Mouse (Mus musculus): ENCODE measurements around the gene Pml. TPM values are rescaled to one million over a fixed set of nuclear protein-coding genes. Genes with fewer than 3 reads are reported as not detected.

The Pml gene
- total and polyA plus RNA-seq, 2 experiments from 2014 or later, result 4.8 to 11.4 TPM

DNA sequence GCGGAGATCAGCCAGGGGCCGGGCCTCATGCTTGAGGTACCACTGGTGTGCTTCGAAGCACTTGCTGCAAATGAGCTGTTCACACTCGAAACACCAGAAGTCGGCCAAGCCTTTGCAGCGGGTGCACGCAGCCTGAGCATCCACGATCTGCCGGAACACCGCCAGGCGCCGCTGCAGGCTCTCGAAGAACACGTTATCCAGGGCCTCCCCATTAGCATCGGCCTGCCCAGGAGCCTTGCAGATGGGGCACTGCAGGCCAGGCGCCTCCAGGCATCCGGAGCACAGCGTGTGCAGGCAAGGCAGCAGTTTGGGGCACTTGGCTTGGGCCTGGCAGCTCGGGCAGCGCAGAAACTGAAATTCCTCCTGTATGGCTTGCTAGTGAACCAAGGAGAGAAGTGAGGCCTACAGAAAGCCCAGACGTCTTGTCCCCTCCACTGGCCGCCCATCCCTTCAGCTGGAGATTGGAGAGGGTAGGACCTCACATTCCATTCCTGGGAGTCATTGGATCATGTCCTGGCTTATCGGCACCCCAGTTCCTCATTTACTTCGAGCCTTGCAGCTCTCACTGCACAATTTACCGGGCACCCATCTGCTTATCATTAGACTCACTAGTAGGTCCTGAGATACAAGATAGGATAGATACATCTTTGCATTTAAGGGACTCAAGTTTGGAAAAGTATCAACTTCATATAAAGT lies 2.4 kb downstream of the Pml start:
- Histone ChIP-seq H3K9ac (replicated peaks; ENCODE audit: low read length) (peak overlapping the region; percentile 44), H3K27ac (peak overlapping the region; percentile 34; the same call in 1 of the 2 replicates), H3K27me3 (ENCODE audit: insufficient read depth, low read length) (no peaks in the 10 kb centered on the region), H3K9me3 (ENCODE audit: low read length) (no peaks in the 10 kb centered on the region), H3K4me3 (ENCODE audit: low read length) (peak overlapping the region; percentile 16), H3K36me3 (ENCODE audit: insufficient read depth, low read length) (no peaks in the 10 kb centered on the region), H3K4me1 (ENCODE audit: insufficient read depth, low read length) (peaks cover 7% of the 10 kb centered on the region; the same call in 1 of the 2 replicates), H3K4me2 (ENCODE audit: low read depth, low read length) (peak overlapping the region; percentile 44)
- ATAC-seq, result peak; percentile 91
- DNase-seq (ENCODE audit: low spot score), result peak; percentile 89
- WGBS, result 14% methylated on average over 25 of the region's 25 CpGs
- TF ChIP-seq CTCF (IDR thresholded peaks at IDR 0.05; ENCODE audit: low read depth), result peak; percentile 87

DNA sequence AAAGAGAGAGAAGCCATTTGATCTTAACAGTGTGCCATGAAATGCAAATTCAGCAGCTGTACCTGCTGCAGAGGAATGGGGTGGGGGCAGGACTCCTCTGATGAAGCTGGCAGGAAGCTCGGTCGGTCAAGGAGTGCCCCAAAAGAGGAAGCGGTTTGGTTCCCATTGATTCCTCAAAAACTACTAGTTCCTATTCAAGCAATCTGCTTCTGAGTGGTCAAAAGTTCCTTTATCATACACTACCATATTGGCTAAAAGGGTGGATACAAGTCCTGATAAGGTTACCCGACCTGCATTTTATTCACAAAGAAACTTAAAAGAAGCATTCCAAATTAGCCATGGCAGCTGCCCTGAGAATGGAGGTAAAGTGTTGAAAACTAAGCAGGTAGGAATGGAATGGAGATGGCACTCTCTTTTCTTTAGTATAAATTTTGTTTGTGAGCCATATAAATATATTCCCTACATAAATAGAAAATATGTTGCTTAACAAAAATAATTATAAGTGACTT lies 3.4 kb downstream of the Pml start:
- H3K4me1 ChIP-seq (ENCODE audit: insufficient read depth, low read length), result peaks cover 7% of the 10 kb centered on the region; the same call in 1 of the 2 replicates
- no peaks in the 10 kb centered on the region for H3K9me3 ChIP-seq (ENCODE audit: low read length)
- H3K4me2 ChIP-seq (ENCODE audit: low read depth, low read length), result no peak overlapping the region
- H3K36me3 ChIP-seq (ENCODE audit: insufficient read depth, low read length), result no peaks in the 10 kb centered on the region
- DNase-seq (ENCODE audit: low spot score) (no peak), ATAC-seq (no peak)
- no peak for TF ChIP-seq CTCF (IDR thresholded peaks at IDR 0.05; ENCODE audit: low read depth)
- H3K9ac ChIP-seq (replicated peaks; ENCODE audit: low read length), result no peak overlapping the region
- H3K4me3 ChIP-seq (ENCODE audit: low read length), result no peak overlapping the region
- no peak overlapping the region for H3K27ac ChIP-seq
- 69% methylated on average over 4 of the region's 4 CpGs for WGBS
- H3K27me3 ChIP-seq (ENCODE audit: insufficient read depth, low read length), result no peaks in the 10 kb centered on the region

DNA sequence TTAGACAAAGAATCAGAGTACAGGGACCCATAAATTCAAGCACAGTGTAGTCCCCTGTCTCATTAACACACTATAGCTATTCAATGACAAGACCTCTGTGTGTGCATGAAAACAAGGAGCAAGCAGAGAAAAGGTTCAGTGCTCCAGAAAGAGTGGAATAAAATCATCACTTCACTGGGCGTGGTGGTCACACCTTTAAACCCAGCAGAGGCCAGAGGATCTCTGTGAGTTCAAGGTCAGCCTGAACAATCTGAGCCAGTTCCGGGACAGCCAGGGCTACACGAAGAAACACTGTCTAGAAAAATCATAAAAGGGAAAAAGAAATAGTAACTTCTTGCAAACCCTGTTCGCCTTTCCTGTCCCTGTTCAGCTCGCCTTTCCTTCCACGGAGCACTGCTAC lies 5.9 kb downstream of the Pml start:
- Histone ChIP-seq H3K4me2 (ENCODE audit: low read depth, low read length) (no peak overlapping the region), H3K9ac (replicated peaks; ENCODE audit: low read length) (no peak overlapping the region), H3K27ac (no peak overlapping the region), H3K4me3 (ENCODE audit: low read length) (no peak overlapping the region), H3K27me3 (ENCODE audit: insufficient read depth, low read length) (no peaks in the 10 kb centered on the region), H3K4me1 (ENCODE audit: insufficient read depth, low read length) (peaks cover 7% of the 10 kb centered on the region; the same call in 1 of the 2 replicates), H3K36me3 (ENCODE audit: insufficient read depth, low read length) (no peaks in the 10 kb centered on the region), H3K9me3 (ENCODE audit: low read length) (no peaks in the 10 kb centered on the region)
- ATAC-seq, result no peak
- 92% methylated on average over 6 of the region's 6 CpGs for WGBS
- no peak for TF ChIP-seq CTCF (IDR thresholded peaks at IDR 0.05; ENCODE audit: low read depth)
- DNase-seq (ENCODE audit: low spot score), result no peak

DNA sequence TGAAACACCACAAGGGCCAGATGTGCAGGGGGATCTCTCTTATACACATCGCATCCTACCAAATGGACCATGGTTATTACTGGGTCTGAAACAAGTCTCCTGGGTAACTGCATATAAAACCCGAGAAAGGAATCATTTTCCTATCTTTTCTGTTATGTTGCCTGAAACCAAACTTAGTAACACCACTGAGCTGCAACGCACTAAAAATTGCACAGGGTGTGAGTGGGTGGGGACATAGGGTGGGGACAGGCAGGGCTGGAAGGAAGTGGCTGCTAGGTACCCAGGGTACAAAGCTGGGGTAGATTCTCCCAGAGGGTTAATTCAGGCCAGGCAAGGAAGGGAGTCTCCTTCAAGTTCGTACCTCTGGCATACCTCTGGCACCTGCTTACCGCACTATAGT lies 6.9 kb downstream of the Pml start:
- no peak overlapping the region for H3K4me2 ChIP-seq (ENCODE audit: low read depth, low read length)
- H3K27me3 ChIP-seq (ENCODE audit: insufficient read depth, low read length), result no peaks in the 10 kb centered on the region
- H3K4me3 ChIP-seq (ENCODE audit: low read length), result no peak overlapping the region
- no peaks in the 10 kb centered on the region for H3K36me3 ChIP-seq (ENCODE audit: insufficient read depth, low read length)
- TF ChIP-seq CTCF (IDR thresholded peaks at IDR 0.05; ENCODE audit: low read depth), result no peak
- no peak overlapping the region for H3K9ac ChIP-seq (replicated peaks; ENCODE audit: low read length)
- peaks cover 7% of the 10 kb centered on the region; the same call in 1 of the 2 replicates for H3K4me1 ChIP-seq (ENCODE audit: insufficient read depth, low read length)
- WGBS, result 86% methylated on average over 5 of the region's 5 CpGs
- no peaks in the 10 kb centered on the region for H3K9me3 ChIP-seq (ENCODE audit: low read length)
- no peak overlapping the region for H3K27ac ChIP-seq
- no peak for DNase-seq (ENCODE audit: low spot score)
- ATAC-seq, result no peak

DNA sequence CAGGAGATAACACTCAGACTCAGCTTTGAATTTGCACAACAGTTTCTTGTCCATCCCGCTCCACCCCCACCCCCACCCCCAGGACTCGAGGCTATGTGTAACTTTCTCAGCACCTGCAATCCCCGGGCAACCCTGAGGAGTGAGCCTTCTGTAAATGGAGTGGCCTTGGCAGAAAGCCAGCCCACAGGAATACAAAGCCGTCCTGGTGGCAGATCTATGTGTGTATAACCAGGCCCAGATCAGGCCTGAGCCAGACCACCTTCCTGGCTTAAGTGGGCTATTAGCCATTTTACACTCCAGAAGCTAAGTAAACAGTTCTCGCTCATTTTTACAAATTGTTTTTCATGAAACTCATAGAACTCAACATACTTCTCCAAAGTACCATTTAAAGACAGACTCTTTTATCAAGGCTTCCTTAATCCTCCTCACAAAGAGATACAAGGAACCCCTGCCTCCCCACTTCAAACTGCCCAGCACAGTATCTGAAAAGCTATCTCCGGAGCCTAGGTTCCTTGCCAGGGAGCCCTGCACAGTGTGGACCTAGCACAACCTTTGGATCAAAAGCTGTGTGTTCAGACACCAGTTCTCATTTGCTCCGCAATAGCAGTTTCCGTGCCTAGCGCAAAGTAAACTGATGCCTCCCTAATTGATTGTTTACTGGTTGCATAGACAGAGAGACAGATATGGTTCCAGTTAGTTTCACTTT lies 7.7 kb downstream of the Pml start:
- DNase-seq (ENCODE audit: low spot score) (peak; percentile 65), ATAC-seq (no peak)
- Histone ChIP-seq H3K36me3 (ENCODE audit: insufficient read depth, low read length) (no peaks in the 10 kb centered on the region), H3K9me3 (ENCODE audit: low read length) (no peaks in the 10 kb centered on the region), H3K4me3 (ENCODE audit: low read length) (no peak overlapping the region), H3K27me3 (ENCODE audit: insufficient read depth, low read length) (no peaks in the 10 kb centered on the region), H3K9ac (replicated peaks; ENCODE audit: low read length) (no peak overlapping the region), H3K27ac (no peak overlapping the region), H3K4me1 (ENCODE audit: insufficient read depth, low read length) (peaks cover 1% of the 10 kb centered on the region; the same call in 1 of the 2 replicates), H3K4me2 (ENCODE audit: low read depth, low read length) (no peak overlapping the region)
- 48% methylated on average over 9 of the region's 9 CpGs for WGBS
- no peak for TF ChIP-seq CTCF (IDR thresholded peaks at IDR 0.05; ENCODE audit: low read depth)

DNA sequence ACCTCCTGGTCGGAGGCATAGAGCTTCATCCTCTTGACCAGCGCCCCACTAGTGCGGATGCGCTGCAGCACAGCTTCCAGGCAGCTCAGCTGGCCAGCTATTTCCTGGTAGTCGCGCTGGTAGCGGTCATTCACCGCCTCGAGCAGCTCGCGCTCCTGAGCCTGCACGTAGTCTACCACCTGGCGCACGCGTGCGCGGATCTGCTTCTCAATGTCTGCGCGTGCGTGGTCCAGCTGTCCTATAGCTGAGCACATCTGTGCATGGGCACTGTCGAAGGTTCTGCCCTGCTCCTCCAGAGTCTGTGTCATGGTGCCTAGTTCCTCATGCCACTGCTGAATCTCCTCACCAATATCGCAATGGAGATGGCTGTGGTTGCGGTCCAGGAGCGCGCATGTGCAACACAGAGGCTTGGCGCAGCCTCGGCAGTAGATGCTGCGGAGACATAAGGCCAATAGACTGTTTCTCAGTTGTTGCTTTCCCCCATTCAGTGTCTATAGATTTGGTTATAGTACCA lies 15.0 kb downstream of the Pml start:
- Histone ChIP-seq H3K27me3 (ENCODE audit: insufficient read depth, low read length) (no peaks in the 10 kb centered on the region), H3K4me2 (ENCODE audit: low read depth, low read length) (no peak overlapping the region), H3K27ac (no peak overlapping the region), H3K9me3 (ENCODE audit: low read length) (no peaks in the 10 kb centered on the region), H3K4me3 (ENCODE audit: low read length) (no peak overlapping the region), H3K9ac (replicated peaks; ENCODE audit: low read length) (no peak overlapping the region), H3K4me1 (ENCODE audit: insufficient read depth, low read length) (no peaks in the 10 kb centered on the region), H3K36me3 (ENCODE audit: insufficient read depth, low read length) (no peaks in the 10 kb centered on the region; the same call in 1 of the 2 replicates)
- TF ChIP-seq CTCF (IDR thresholded peaks at IDR 0.05; ENCODE audit: low read depth), result no peak
- DNase-seq (ENCODE audit: low spot score) (no peak), ATAC-seq (no peak)
- WGBS, result 95% methylated on average over 28 of the region's 28 CpGs

Measured in hindbrain, postnatal 0 days (tissue).